Mouse (Mus musculus): ENCODE measurements around the gene Zdhhc8.
"Not testable (repeated sequence)": the region's sequence is repeated elsewhere in the genome, so short reads cannot be mapped to it uniquely, and the experiment has no call there.

The Zdhhc8 gene

GRCm38 (mm10) chr16:18230617-18231016 is 4.3 kb downstream of the Zdhhc8 start:
- DNase-seq: no peak

- DNase-seq: peak; percentile 88
Observed at GRCm38 (mm10) chr16:18229622-18230021, 5.3 kb downstream of the Zdhhc8 start.

GRCm38 (mm10) chr16:18228856-18229255 is 6.1 kb downstream of the Zdhhc8 start:
- no peak for DNase-seq

GRCm38 (mm10) chr16:18227897-18228422 is 7.0 kb downstream of the Zdhhc8 start:
- DNase-seq: no peak

- DNase-seq: no peak
Observed at GRCm38 (mm10) chr16:18227187-18227586, 7.7 kb downstream of the Zdhhc8 start.

GRCm38 (mm10) chr16:18222188-18222587 is 12.7 kb downstream of the Zdhhc8 start:
- DNase-seq: no peak

- no peak for DNase-seq
Observed at GRCm38 (mm10) chr16:18221543-18221898, 13.4 kb downstream of the Zdhhc8 start.

GRCm38 (mm10) chr16:18220856-18221542 is 13.9 kb downstream of the Zdhhc8 start:
- DNase-seq: no peak

- peak; percentile 66 for DNase-seq
Observed at GRCm38 (mm10) chr16:18220001-18220400, 14.9 kb downstream of the Zdhhc8 start.

- DNase-seq: no peak
Observed at GRCm38 (mm10) chr16:18218580-18218996, 16.3 kb downstream of the Zdhhc8 start.

GRCm38 (mm10) chr16:18217579-18217978 is 17.4 kb downstream of the Zdhhc8 start, which contains the start of gene Ccdc188:
TSS of gene Ccdc188 (plus strand) at chr16:18217879.
- no peak for DNase-seq

- DNase-seq: no peak
Observed at GRCm38 (mm10) chr16:18214858-18215257, 20.1 kb downstream of the Zdhhc8 start.

GRCm38 (mm10) chr16:18213689-18214088 is 21.2 kb downstream of the Zdhhc8 start:
- DNase-seq: peak; percentile 82

GRCm38 (mm10) chr16:18211417-18212171 is 23.3 kb downstream of the Zdhhc8 start:
- peak; percentile 98 for DNase-seq

- peak; percentile 77 for DNase-seq
Observed at GRCm38 (mm10) chr16:18210701-18211416, 24.1 kb downstream of the Zdhhc8 start.

GRCm38 (mm10) chr16:18203430-18204091 is 31.4 kb downstream of the Zdhhc8 start:
- DNase-seq: no peak

- no peak for DNase-seq
Observed at GRCm38 (mm10) chr16:18202061-18202460, 32.9 kb downstream of the Zdhhc8 start.

- no peak for DNase-seq
Observed at GRCm38 (mm10) chr16:18201620-18202019, 33.3 kb downstream of the Zdhhc8 start.

- no peak for DNase-seq
Observed at GRCm38 (mm10) chr16:18200062-18200461, 34.9 kb downstream of the Zdhhc8 start.

- DNase-seq: no peak
Observed at GRCm38 (mm10) chr16:18198365-18199098, 36.4 kb downstream of the Zdhhc8 start.

GRCm38 (mm10) chr16:18197881-18198280 is 37.1 kb downstream of the Zdhhc8 start:
- DNase-seq: no peak

GRCm38 (mm10) chr16:18195561-18195960 is 39.4 kb downstream of the Zdhhc8 start:
- not testable (repeated sequence) for DNase-seq

Data from right cerebral cortex, postnatal 14 days (tissue).